Mouse (Mus musculus) stomach, postnatal 0 days (tissue): ENCODE measurements at regions not wholly inside any gene's neighbourhood (a gene's known extent, or its start where the extent isn't known, plus 50 kb on each side); places are given as distances from the start of the nearest gene placed in this dataset.

Source experiments
- CTCF ChIP-seq: IDR thresholded peaks from 2 replicates; pipeline ENCODE4 v1.5.1; 2016; ENCODE audit warnings: antibody characterized with exemption, low read depth, mild to moderate bottlenecking, moderate library complexity
- EP300 ChIP-seq: optimal IDR thresholded peaks from 2 replicates; pipeline ENCODE3; 2016; ENCODE audit warnings: antibody characterized with exemption

DNA sequence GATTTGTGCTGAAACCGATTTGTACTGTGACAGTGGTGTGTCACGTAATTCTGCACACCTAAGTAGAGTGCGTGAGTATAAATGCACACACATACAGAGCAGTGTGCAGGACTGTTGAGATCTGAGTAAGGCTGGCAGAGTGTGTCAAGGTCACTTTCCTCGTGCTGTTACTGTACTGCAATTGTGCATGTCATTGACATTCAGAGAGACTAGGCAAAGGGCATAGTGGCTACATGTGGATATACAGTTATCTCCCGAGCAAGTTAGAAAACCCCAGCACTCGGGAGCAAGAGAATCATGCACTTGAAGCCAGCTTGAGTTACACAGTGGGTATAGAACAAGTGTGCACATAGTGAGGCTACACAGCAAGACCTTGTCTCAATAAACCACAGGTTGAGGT lies 110.5 kb upstream of the Magi3 start:
- TF ChIP-seq CTCF (no peak), EP300 (no peak)
